Mouse (Mus musculus) thymus, adult 18-20 months (tissue): ENCODE data around the gene Nr1d1.

ENCODE experiments used
- DNase-seq, 2 experiments: peaks; one replicate each; pipeline ENCODE4 v3.0.0; 2022; ENCODE audit warnings: mixed read lengths in 2 of 2

Nr1d1 gene

DNA sequence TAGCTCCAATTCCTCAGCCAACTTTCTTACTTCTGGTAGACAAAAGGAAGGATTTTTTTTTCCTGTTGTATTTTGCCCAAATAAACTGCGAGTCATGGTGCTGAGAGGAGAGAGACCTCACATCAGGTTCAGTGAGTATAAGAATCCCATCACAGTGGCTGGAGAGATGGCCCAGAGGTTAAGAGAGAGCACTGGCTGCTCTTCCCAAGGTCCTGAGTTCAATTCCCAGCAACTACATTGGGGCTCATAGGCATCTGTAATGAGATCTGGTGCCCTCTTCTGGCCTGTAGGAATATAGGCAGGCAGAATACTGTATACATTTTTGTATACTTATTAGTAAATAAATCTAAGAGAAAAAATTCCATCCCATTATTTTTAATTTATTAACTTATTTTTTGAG lies 12.6 kb upstream of the Nr1d1 start:
- no peak for DNase-seq

DNA sequence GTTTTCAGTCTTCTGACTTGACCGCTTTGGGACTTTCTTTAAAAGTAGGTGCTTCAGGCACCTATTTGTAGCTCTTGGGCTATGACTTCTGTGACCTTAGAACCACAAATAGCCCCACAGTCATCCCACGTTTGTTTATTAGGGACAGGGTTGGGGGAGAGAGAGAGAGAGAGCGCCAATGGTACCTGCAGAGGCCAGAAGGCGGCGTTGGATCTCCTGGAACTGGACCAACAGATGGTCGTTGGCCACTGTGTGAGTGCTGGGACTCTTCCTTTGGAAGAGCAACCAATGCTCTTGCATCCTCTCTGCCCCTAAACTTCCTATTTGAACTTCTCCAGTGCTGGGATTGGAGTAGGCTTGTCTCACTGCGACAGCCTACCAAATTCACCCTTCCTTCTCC lies 12.1 kb upstream of the Nr1d1 start:
- no peak for DNase-seq

DNA sequence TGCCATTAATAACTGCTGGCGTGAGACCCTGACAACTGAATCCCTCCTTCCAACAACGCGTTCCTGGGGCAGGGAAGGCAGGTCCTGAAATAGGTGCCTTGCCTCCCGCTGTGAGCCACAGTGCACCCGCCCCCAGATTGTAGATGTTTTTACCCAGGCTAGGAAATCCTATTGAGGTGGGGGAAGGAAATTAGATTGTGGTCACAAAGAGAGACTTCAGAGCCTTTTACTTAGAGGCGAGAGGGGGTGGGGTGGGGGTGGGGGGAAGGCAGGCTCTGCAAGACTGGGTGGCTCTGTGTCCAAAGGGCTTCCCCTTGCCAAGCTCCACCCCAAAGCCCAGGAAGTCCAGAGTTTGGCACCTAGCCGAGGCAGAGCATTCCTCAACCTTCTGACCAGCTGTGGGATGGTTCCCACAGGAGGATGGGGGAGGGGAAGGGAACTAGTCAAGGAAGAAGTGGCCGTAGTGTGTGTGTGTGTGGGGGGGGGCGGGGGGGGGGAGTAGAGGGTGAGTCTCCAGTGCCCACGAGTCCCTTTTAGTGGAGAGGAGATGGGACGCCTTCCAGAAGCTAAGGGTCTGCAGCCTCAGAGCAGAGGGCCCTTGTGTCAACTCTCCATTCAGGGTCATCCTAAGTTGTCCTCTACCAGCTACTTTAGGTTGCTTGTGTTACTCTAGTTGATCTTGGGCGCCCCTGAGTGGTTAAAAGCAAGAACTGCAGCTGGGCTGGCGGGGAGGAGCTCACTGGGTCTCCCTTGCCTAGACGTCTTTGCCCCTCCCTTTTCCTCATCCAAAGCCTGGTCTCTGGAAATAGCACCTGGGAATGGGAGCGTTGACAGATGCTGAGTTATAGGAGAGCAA lies 11.5 kb upstream of the Nr1d1 start:
- peak; percentile 79 to 91 for DNase-seq

DNA sequence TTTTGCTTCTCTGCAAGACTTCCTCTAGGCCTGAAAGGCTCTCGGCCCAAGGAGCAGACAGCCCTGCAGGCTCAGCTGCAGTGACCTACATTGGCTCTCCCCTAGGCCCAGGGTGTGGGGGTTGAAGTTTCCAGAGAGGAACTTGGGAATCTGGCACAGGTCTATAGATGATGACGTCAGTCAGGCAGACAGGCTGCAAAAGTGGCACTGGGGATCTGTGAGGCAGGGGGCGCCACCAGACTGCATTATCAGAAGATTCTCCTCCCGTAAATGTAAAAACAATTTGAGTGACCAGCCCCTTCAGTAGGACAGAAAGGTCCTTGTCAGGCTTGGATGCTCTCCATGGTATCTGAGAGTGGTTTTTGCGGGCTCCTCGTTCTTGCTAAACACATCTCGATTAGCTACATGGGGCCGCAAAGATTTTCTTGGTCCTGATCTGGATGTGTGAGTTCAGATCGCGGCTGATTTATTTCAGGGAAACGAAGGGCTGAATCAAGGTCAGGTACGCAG lies 10.7 kb upstream of the Nr1d1 start:
- peak; percentile 65 to 77 for DNase-seq

DNA sequence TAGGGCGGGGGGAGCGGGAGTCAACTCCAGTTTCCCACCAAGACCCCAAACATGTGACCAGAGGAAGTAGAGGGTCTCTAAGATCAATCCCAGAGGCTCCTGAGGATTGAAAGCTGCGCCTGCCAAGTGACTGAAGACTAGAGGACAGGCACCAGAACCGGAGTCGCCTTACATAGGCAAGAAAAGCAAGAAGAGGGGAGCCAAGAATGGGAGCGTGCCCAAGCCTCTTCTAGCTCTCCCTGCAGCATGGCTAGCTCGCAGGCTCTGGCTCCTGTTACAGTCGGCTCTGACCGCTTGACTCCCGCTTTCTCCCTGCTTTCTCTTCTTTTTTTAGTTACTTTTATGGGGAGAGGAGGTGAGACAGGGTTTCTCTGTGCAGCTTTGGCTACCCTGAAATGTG lies 10.1 kb upstream of the Nr1d1 start:
- no peak for DNase-seq

DNA sequence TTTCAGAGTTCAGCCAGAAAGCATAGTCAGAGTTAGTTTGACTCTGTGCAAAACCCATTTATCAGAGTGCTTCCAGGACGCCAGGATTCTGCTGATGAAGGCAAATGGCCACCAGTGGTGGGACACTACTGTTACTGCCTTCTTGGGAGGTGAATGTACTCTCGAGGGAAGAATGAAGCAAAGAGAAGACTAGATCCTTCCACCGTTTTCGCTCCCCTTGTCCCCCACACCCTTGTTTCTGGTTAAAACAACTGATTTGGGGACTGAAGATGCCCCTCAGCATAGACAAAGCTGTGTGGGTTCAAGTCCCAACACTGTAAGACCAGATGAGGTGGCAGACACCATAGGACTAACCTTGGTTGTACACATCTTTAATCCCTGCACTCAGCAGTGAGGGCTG lies 9.0 kb upstream of the Nr1d1 start:
- DNase-seq: no peak

DNA sequence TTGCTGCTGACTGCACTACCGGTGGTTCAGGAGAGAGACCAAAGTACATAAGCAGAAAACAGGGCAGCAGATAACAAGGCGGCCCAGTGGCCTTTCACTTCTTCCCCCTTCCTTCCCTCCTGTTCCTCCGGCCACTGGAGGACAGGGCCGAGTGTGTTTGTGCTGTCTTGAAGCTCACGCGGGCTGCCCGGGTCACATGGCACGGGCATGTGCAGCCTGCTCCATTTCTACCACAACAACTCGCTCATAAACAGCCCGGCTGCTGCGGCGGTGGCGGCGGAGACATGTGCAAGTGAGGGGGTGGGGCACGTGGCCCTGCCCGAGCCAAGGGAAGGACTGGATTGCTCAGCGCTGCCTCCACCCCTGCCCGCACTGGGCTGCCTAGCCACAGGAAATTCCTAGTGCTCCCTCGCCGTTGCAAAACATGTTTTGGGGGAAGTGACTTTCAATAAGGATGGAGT lies 8.1 kb upstream of the Nr1d1 start:
- DNase-seq: peak; percentile 77

DNA sequence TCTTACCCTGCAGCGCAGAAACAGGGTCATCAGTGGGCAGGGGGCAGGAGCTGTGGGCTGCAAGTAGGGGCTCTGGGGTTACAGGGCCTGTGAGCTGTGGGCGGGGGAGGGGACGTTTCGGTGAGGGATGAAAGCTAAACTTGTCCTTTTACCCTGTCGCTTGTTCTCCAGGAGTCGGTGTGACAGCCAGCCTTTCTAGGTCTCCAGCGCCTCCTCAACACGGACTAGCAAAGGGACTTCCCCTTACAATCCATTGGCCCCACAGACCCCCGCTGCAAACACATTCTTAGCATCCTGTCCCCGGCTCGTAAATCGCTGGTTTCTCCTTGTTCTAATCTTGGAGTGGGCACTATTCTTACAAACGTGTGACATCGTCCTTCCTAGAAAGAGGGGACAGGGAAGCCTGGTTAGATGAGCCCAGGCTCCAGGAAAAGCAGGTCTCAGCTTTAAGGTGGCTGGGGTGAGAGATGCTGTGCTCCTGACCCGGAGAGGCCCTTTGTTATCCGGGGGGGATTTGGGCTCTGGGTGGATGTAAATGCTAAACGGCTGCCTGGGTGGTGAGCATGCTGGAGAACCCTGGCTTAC lies 7.6 kb upstream of the Nr1d1 start:
- no peak for DNase-seq

DNA sequence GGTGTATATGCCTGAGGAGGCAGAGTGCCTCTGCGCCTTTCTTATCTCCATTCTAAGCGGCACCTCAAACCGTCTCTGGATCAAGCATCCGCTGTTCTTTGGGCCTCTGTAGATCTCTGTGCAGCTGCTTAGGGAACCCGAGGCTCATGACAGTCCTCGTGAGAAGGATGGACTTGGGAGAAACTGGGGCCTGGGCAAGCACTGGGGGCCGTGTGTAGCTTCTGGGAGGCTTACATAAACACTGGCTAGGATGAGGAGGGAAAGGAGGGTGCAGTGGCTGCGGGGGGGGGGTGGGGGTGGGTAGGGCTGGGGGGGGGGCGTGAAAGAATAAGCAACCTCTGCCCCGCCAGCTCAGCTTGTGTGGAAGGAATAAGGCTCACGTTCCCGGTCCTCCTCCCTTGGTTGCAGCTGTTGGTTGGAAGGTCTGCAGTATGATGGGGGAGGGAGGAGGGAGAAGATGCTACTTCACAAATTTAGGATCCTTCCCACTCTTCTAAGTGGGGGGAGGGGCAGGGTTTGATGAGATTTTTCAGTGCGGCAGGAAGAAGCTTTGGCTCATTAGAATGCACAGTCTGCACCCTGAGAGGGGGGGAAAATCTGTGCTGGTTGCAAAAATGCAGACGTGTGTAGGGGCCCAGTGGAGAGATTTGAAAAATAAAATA lies 6.8 kb upstream of the Nr1d1 start:
- no peak for DNase-seq

DNA sequence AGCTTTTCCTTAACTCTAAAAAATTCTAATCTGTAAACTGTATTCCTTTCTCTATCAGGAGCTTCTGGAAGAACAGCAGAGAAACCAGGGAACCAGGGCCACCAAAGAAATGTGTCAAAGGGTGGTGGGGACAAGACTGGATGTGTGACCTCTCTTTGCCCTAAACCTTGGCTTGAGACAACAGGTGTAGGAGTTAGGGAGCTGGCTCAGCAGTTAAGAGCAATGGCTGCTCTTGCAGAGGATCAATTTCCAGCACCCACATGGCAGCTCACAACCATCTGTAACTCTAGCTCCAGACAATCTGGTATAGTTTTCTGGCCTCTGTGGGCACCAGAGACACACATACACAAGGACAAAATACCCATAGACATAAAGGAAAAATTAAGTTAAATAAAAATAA lies 2.8 kb upstream of the Nr1d1 start:
- no peak for DNase-seq

DNA sequence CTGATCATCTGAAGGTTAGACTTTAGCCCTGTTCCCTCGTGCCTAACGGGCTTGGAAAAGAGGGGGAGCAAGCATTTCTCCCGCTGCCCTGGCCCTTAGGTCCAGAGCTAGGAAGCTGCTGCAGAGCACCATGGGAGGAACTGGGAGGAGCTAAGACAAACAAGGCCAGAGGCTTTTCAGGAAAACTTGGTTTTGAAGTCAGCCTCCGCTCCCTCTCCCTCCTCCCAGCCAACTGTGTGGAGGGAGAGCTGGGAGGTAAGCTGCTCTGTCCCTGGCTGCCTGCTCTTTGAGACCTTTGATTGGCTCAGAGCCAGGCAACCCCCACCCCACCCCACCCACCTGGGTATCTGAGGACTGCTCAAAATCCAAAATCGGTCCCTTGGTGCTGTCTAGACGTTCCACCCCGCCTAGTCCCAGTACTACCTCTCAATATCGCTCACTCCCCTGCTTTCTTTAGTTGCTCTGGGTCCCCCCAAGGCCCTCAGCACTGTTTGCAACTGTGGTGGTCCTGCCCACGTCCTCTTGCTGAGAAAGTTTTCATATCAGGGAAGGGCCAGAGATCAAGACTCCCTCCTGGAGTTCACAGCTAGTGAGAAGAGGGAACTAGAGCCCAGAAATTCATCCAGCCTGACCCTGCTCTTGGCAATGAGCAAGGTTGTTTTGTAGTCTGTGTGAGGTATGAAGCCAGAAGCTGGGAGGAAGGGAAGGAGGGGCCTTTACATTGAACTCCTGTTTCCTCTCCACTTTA lies 1.9 kb upstream of the Nr1d1 start:
- no peak for DNase-seq

DNA sequence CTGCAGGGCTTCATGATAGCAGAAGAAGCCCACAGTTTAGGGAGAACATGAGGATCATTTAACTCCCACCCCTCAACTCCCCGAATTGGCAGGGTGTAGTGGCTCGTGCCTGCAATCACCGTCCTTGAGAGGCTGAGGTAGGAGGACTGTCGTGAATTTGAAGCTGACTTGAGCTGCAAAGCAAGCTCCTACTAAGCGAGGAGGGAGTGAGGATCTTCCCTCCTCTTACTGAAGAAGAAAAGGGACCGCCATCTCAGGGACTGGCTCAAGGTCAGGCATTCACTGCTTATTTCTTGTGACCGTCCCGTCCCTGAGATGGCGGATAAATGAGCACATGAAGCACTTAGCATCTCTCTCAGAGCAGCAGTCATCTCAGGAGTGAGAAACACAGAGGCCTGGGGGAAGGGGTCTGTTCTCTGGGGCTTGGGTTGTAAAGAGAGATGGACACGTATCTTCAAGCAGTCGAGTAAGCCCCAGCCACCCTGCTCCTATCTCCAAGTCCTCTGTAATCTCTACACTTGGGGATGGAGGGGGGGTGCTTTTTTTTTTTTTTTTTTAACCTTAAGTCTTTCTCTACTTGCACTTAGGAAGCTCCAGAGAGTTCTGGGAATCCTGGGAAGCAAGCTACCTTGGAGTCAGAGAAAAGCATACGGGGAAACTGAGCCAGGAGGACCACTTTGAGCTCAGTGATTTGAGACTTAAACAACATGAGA lies 1.1 kb upstream of the Nr1d1 start:
- DNase-seq: no peak

DNA sequence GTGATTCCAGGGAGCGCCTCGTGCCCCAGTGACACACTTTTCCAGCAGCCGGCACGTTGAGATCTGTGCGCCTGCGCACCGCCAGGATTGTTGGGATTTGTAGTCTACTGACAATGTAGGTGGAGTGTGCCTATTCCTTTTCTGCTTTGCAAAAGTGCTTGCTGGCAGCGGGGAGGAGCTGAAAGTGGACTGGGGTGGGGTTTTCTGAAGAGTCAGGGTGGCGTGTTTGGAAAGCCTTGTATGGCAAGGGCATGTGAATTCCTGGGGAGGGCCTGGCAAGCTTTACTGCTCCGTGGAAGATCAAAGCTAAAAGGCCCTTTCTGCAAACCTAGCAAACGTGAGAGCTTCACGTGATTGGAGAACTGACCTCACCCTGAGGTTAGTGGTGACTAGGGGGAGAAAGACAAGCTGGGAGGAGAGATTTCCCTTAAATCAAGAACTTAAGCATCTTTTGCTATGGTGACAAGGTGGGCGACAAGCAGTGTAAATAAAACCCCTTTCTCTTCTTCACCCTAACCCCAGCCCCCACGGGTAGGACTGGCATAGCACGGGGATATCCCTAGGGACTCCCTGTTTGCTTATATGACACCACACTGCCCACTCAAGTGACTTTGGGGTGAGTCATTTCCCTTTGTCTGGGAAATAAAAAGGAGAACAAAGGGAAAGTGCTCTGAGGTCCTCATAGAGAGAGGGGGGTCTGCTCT lies 367 bp upstream of the Nr1d1 start:
- peak; percentile 86 to 92 for DNase-seq

DNA sequence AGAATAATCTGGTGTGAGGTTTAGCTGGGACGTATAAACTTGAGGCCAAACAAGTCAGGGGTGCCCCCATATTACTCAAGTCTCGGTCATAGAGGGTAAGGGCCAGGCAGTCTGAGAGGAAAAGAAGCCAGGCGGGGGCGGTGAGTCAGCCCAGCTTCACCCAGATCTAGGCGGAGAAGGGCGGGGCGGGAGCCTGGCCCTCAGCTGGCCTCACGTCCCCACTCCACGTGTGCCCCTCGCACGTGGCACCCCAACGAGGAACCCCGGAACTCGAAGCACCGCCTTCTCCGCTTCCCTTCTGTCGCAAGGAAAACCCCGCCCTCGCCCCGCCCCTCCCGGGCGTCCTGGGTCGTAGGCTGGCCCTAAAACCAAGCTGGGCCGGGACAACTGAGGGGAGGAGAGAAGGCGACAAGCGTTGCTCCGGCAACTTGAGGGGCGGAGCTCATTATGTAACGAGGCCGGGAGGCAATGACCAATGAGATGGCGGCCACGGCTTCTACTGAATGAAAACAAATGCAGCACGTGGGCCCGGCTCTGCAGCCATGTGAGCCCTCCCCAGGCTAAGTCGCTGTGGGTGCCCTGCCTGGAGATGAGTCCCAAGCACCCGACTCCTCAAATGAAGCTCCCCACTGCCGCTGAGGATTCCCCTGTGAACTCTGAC lies 1.4 kb downstream of the Nr1d1 start:
- peak; percentile 98 to 99 for DNase-seq

DNA sequence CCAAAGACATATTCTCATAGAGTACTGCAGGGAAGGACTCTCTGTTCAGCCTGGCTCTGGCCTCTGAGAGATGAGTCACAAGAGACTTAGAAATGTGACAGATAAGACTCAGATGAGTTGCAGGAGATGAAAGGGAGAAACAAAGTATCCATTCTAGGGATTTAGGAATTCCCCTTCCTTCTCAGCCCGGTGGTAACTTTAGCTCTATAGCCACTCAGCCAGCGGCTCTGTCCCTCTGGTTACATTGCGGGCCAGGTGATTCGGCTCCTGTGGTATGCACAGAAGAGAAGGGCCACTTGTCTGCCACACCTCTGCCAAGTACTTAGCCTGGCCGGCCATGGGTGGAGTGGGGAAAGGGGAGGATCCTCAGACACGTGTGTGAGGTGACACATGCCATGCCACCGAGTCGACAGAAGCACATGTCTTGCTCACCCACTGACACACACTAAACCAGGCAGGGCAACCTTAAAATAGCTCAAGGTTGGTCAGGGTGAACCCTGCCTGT lies 2.4 kb downstream of the Nr1d1 start:
- no peak for DNase-seq

DNA sequence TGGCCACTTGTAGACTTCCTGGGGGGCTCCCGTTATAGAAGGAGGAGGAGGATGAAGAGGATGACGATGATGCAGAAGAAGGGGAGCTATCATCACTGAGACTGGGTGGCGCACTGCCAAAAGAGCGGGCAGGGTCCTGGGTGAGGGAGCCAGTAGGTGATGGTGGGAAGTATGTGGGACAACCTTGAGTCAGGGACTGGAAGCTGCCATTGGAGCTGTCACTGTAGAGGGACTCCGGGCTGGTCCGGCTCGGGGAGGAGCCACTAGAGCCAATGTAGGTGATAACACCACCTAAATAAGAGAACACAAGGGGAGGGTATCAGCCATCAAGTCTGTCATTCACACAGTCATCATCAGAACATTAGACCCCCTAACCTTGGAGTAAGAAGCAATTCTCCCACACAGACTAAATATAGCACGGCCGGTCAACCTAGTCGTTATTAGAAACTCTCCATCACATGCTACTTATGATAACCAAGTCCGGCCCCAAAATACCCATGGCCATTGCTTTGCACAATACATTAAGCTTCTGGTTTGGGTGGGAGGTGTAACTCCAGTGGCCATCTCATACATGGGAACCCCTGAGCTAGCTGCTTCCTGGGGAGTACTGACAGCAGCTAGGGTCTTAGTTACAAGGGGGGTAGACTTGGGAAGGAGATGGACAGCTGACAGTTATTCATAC lies 3.1 kb downstream of the Nr1d1 start:
- no peak for DNase-seq

DNA sequence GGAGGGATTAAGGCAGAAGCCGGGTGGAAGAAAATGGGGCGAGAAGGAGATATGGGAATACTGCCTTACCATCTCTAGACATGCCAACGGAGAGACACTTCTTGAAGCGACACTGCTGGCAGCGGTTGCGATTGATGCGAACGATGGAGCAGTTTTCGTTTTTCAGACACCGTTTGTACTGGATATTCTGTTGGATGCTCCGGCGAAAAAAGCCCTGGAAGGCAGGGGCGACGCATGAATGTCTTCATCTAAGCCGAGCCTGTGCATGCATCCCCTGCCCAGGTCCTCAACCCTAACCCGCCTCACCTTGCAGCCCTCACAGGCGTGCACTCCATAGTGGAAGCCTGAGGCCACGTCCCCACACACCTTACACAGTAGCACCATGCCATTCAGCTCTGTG lies 4.0 kb downstream of the Nr1d1 start:
- DNase-seq: no peak

DNA sequence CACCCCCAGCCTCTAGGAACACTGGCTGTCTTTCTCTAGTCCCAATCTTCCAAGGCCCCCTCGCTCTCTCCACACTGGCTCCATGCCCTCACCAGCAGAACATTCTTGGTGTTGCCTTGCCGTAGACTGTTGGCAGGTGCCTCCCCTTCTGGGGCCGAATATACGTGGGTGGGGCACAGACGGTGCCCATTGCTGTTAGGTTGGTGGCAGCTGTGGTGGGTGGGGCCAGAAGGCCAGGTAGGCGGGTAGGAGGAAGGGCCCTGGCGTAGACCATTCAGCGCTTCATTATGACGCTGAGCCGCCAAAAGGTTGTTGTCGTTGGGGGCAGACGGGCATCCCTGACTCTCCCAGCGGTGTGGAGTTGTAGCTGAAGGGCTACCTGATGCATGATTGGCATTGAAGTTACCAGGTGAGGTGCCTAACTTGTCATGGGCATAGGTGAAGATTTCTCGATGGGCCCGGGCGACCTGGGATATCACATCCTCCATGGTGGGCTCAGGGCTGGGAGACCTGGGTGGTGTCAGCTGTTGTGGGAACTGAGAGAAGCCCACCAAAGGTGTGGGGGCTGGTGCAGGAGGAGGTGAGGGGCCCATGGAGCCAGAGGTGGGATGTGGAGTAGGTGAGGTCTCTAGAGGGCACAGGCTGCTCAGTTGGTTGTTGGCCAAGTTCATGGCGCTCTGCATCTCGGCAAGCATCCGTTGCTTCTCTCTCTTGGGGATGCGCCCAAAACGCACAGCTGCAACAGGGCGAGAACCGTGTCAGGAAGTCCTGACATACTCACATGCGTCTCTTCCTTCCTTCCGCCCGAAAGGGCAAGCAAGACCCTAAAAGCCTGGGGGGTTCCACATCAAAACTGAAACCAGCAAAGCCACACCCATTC lies 4.8 kb downstream of the Nr1d1 start:
- DNase-seq: no peak
